Mouse (Mus musculus) heart, embryonic 14.5 days (tissue): Measurements from ENCODE around the gene Agpat4. TPM values are rescaled to one million over a fixed set of nuclear protein-coding genes. Genes with fewer than 3 reads are reported as not detected.

ENCODE experiments used
- ATAC-seq: fragments of 200-750 bp; cut with Nextera tagmentation; 2 replicates; pipeline ENCODE4 v1.8.0; 2017; ENCODE audit warnings: low read depth, moderate TSS enrichment; ENCODE audit not compliant: insufficient number of reproducible peaks, insufficient read depth, low FRiP score
- H3K27ac ChIP-seq, 2 experiments: fragments of 200-500 bp in 1 of 2; fragments of 300-500 bp in 1 of 2; sonication (generic) in 1 of 2; replicated peaks in 1 of 2; 2 replicates each; pipeline ENCODE4 v1.5.1; 2012 to 2014; ENCODE audit warnings: low read depth in 2 of 2, low read length in 2 of 2, control low read depth in 1 of 2, mild to moderate bottlenecking in 1 of 2, mixed read lengths in 1 of 2; ENCODE audit not compliant: control insufficient read depth in 1 of 2, insufficient read depth in 1 of 2
- H3K27me3 ChIP-seq: fragments of 300-500 bp; sonication (generic); 2 replicates; pipeline ENCODE4 v1.6.1; 2014; ENCODE audit warnings: mild to moderate bottlenecking, low read length, control low read depth; ENCODE audit not compliant: control insufficient read depth, insufficient read depth
- H3K36me3 ChIP-seq: fragments of 300-500 bp; sonication (generic); 2 replicates; pipeline ENCODE4 v1.6.1; 2014; ENCODE audit warnings: mild to moderate bottlenecking, control low read depth, low read length, mixed read lengths; ENCODE audit not compliant: control insufficient read depth, insufficient read depth
- H3K4me1 ChIP-seq, 2 experiments: fragments of 200-500 bp in 1 of 2; fragments of 300-500 bp in 1 of 2; sonication (generic) in 1 of 2; 2 replicates each; pipeline ENCODE4 v1.6.1; 2012 to 2014; ENCODE audit warnings: low read length in 2 of 2, control low read depth in 1 of 2, mixed read lengths in 1 of 2; ENCODE audit not compliant: control insufficient read depth in 2 of 2, insufficient read depth in 2 of 2
- H3K4me2 ChIP-seq: fragments of 300-500 bp; sonication (generic); 2 replicates; pipeline ENCODE4 v1.6.1; 2014; ENCODE audit warnings: mild to moderate bottlenecking, low read length
- H3K4me3 ChIP-seq, 2 experiments: fragments of 200-500 bp in 1 of 2; fragments of 300-500 bp in 1 of 2; sonication (generic) in 1 of 2; 2 replicates each; pipeline ENCODE4 v1.5.1; 2012 to 2014; ENCODE audit warnings: low read length in 2 of 2, mild to moderate bottlenecking in 2 of 2, control low read depth in 1 of 2, low read depth in 1 of 2, moderate library complexity in 1 of 2; ENCODE audit not compliant: control insufficient read depth in 1 of 2, insufficient read depth in 1 of 2
- H3K9ac ChIP-seq: fragments of 300-500 bp; sonication (generic); 2 replicates; pipeline ENCODE4 v1.6.1; 2014; ENCODE audit warnings: mild to moderate bottlenecking, low read length
- H3K9me3 ChIP-seq: fragments of 300-500 bp; sonication (generic); 2 replicates; pipeline ENCODE4 v1.6.1; 2016; ENCODE audit warnings: low read length, control low read depth; ENCODE audit not compliant: control insufficient read depth
- WGBS: fragments of 180-500 bp; shearing (Covaris S2); extraction: QIAGEN DNeasy Blood & Tissue Kit; methylation state at CpG from one replicate; pipeline ENCODE4 v1.1.7; 2014; 5-methylcytosine and 5-hydroxymethylcytosine counted together
- polyA plus RNA-seq: library from polyadenylated mRNA; unstranded; fragments of >200 nt; fragmentation: Nextera tagmentation; extraction: Ambion mirVana; gene quantifications from 2 replicates; pipeline ENCODE4 v1.2.1, GENCODE M21; 2014

The Agpat4 gene
- 9.2 and 11.0 TPM in 2 replicates for polyA plus RNA-seq

GRCm38 (mm10) chr17:12118561-12118925 is at the start of gene Agpat4:
Gene Agpat4 (plus strand): TSS chr17:12118704.
- H3K4me2 ChIP-seq = peak within 1 kb of the TSS; percentile 85
- peaks cover 0 to 11% of the 10 kb centered on the region in 2 experiments; a peak in 2 of 4 replicates for H3K4me1 ChIP-seq
- under 1% methylated on average over 13 of the region's 13 CpGs for WGBS
- no peaks in the 10 kb centered on the region for H3K36me3 ChIP-seq
- peak within 1 kb of the TSS; percentile 81 to 95 for H3K27ac ChIP-seq
- peak within 1 kb of the TSS; percentile 79 for H3K9ac ChIP-seq
- 0 out of 2 replicates have a peak, but pooled peaks cover 2% of the 10 kb centered on the region for H3K9me3 ChIP-seq
- ATAC-seq = peak; percentile 22; the same call in 1 of the 2 replicates
- peak within 1 kb of the TSS; percentile 67 to 96 for H3K4me3 ChIP-seq
- H3K27me3 ChIP-seq = no peaks in the 10 kb centered on the region

DNA sequence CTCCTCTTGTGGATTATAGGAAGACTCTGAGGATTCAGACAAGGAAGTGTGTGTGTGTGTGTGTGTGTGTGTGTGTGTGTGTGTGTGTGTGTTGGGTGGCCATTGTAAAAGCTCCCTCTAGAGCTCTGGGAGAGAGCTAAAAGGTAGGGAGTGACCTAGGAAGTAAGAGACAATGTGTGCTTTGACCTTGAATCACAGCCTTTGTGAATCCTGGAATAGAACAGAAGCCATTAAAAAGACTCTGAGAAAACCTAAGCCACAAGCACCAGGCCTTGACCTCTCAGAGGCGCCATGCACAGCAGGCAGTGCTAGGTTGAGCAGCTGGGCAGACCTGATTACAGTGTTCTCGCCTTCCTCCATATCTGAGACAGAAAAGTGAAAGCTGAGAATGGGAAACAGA is 41.7 kb upstream of the Agpat4 start:
- no peak overlapping the region for H3K4me2 ChIP-seq
- H3K4me3 ChIP-seq = no peak overlapping the region
- no peak overlapping the region for H3K9ac ChIP-seq
- H3K36me3 ChIP-seq = no peaks in the 10 kb centered on the region
- peaks cover 0 to 2% of the 10 kb centered on the region in 2 experiments; a peak in 1 of 4 replicates for H3K4me1 ChIP-seq
- no peak for ATAC-seq
- no peaks in the 10 kb centered on the region for H3K9me3 ChIP-seq
- WGBS = 53% methylated on average over 2 of the region's 2 CpGs
- no peaks in the 10 kb centered on the region for H3K27me3 ChIP-seq
- no peak overlapping the region for H3K27ac ChIP-seq

- no peak overlapping the region for H3K27ac ChIP-seq
- no peak for ATAC-seq
- H3K4me1 ChIP-seq = peaks cover 0 to 2% of the 10 kb centered on the region in 2 experiments; a peak in 1 of 4 replicates
- H3K27me3 ChIP-seq = no peaks in the 10 kb centered on the region
- 43% methylated on average over 20 of the region's 20 CpGs for WGBS
- no peaks in the 10 kb centered on the region for H3K36me3 ChIP-seq
- H3K4me3 ChIP-seq = no peak overlapping the region
- H3K9ac ChIP-seq = no peak overlapping the region
- no peak overlapping the region for H3K4me2 ChIP-seq
- no peaks in the 10 kb centered on the region for H3K9me3 ChIP-seq
These were observed 37.6 kb upstream of the Agpat4 start for GRCm38 (mm10) chr17:12080656-12081495.

- no peaks in the 10 kb centered on the region for H3K27me3 ChIP-seq
- no peaks in the 10 kb centered on the region for H3K36me3 ChIP-seq
- no peak overlapping the region for H3K27ac ChIP-seq
- no peak for ATAC-seq
- H3K4me3 ChIP-seq = no peak overlapping the region
- no peak overlapping the region for H3K4me2 ChIP-seq
- 69% methylated on average over 5 of the region's 5 CpGs for WGBS
- H3K9me3 ChIP-seq = no peaks in the 10 kb centered on the region
- H3K9ac ChIP-seq = no peak overlapping the region
- peaks cover 0 to 2% of the 10 kb centered on the region in 2 experiments; a peak in 1 of 4 replicates for H3K4me1 ChIP-seq
These were observed 36.3 kb upstream of the Agpat4 start for GRCm38 (mm10) chr17:12082201-12082600.

DNA sequence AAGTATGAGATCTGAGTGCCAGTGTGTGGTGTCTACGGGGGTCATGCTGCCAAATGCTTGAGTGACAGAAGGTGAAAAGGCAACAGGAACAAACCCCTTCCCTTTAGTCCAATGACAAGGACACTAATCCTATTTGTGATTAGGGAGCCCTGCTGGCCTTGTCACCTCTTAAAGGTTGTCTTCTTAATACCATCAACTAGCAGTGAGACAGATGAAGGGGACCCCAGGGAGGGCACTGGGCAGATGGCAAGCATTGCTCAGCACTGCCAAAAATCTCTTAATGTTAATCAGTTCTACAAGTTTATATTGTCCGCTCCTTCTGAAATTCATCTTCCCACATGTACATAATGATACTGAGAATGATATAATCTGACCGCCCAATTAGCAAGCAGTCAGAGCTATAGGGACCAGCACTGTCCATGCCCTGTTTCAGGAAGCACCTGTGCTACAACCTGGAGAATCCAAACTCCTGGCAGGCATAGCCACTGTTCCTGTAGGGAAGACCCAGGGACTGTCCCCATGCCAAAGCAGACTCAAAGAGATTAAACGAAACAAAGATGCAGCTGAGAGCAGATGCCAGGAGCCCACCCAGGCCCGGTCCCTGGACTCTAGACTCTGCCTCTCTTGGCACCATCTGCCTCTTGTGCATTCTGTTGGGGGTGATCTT is 28.1 kb upstream of the Agpat4 start:
- Histone ChIP-seq H3K9me3 (no peaks in the 10 kb centered on the region), H3K27me3 (no peaks in the 10 kb centered on the region), H3K4me1 (no peaks in the 10 kb centered on the region), H3K4me2 (no peak overlapping the region), H3K27ac (no peak overlapping the region), H3K36me3 (no peaks in the 10 kb centered on the region), H3K4me3 (no peak overlapping the region), H3K9ac (no peak overlapping the region)
- WGBS = 58% methylated on average over 5 of the region's 5 CpGs
- ATAC-seq = no peak

DNA sequence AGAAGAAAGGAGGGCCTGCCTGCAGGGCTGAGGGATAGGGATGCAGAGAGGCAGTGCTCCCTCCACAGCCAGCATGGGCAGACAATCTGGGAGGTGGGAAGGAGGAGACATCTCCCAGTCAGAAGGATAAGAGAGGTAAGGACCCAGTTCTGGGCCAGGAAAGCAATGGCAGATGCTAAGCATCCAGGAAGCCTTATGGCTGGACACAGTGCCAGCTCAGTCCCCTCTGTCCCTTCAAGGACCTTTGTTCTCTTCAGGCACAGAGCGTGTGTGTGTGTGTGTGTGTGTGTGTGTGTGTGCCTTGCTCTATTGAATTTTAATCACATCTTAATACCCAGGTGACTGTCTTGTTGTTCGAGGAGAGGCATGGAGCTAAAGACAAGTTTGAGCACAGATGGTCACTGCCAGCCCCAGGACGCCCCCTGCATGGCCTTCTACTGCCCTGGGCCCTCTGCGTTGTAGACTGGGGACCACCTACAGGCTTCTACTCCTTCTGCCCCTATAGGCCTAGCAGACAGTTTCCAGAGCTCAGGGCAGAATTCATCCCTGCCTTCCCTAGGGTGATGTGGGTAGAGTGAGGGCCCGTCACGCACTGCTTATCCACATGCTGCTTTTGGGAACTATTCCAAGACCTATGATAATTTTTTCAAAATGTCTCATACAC is 25.5 kb upstream of the Agpat4 start:
- WGBS = 75% methylated on average over 6 of the region's 6 CpGs
- no peak for ATAC-seq

GRCm38 (mm10) chr17:12094016-12094415 is 24.5 kb upstream of the Agpat4 start:
- H3K9ac ChIP-seq = no peak overlapping the region
- no peak overlapping the region for H3K4me3 ChIP-seq
- no peak overlapping the region for H3K4me2 ChIP-seq
- 97% methylated on average over 1 of the region's 1 CpGs for WGBS
- no peak overlapping the region for H3K27ac ChIP-seq
- no peaks in the 10 kb centered on the region for H3K9me3 ChIP-seq
- H3K36me3 ChIP-seq = no peaks in the 10 kb centered on the region
- no peaks in the 10 kb centered on the region for H3K27me3 ChIP-seq
- H3K4me1 ChIP-seq = no peaks in the 10 kb centered on the region
- no peak for ATAC-seq

More for the DNA sequence above, 25.5 kb upstream of the Agpat4 start:
- H3K9ac ChIP-seq = no peak overlapping the region
- no peak overlapping the region for H3K4me2 ChIP-seq
- no peaks in the 10 kb centered on the region for H3K4me1 ChIP-seq
- no peaks in the 10 kb centered on the region for H3K36me3 ChIP-seq
- H3K27me3 ChIP-seq = no peaks in the 10 kb centered on the region
- no peak overlapping the region for H3K4me3 ChIP-seq
- H3K27ac ChIP-seq = no peak overlapping the region
- H3K9me3 ChIP-seq = no peaks in the 10 kb centered on the region
